Mouse (Mus musculus) hindbrain, embryonic 15.5 days (tissue): Measurements from ENCODE around the gene Hoxb7. TPM values are rescaled to one million over a fixed set of nuclear protein-coding genes. Genes with fewer than 3 reads are reported as not detected.

Experiments used
- ATAC-seq: fragments of 200-750 bp; cut with Nextera tagmentation; 2 replicates; pipeline ENCODE4 v1.8.0; 2017; ENCODE audit warnings: low read depth, moderate number of reproducible peaks, moderate TSS enrichment; ENCODE audit not compliant: low FRiP score
- H3K27ac ChIP-seq: fragments of 300-500 bp; sonication (generic); replicated peaks from 2 replicates; pipeline ENCODE4 v1.5.1; 2015; ENCODE audit warnings: mild to moderate bottlenecking, inconsistent platforms
- H3K27me3 ChIP-seq: fragments of 300-500 bp; sonication (generic); 2 replicates; pipeline ENCODE4 v1.6.1; 2015; ENCODE audit warnings: control low read depth, inconsistent platforms
- H3K36me3 ChIP-seq: fragments of 300-500 bp; sonication (generic); 2 replicates; pipeline ENCODE4 v1.6.1; 2015; ENCODE audit warnings: control low read depth, inconsistent platforms
- H3K4me1 ChIP-seq: fragments of 300-500 bp; sonication (generic); replicated peaks from 2 replicates; pipeline ENCODE4 v1.6.1; 2015; ENCODE audit warnings: control low read depth, inconsistent platforms
- H3K4me2 ChIP-seq: fragments of 300-500 bp; sonication (generic); 2 replicates; pipeline ENCODE4 v1.6.1; 2015; ENCODE audit warnings: moderate library complexity, mild to moderate bottlenecking, inconsistent platforms
- H3K4me3 ChIP-seq: fragments of 300-500 bp; sonication (generic); 2 replicates; pipeline ENCODE4 v1.5.1; 2015; ENCODE audit warnings: mild to moderate bottlenecking, inconsistent platforms
- H3K9ac ChIP-seq: fragments of 300-500 bp; sonication (generic); 2 replicates; pipeline ENCODE4 v1.6.1; 2015; ENCODE audit warnings: inconsistent platforms
- H3K9me3 ChIP-seq: fragments of 300-500 bp; sonication (generic); 2 replicates; pipeline ENCODE4 v1.6.1; 2016; ENCODE audit warnings: control low read depth, inconsistent platforms
- WGBS: fragments of 180-500 bp; shearing (Covaris S2); methylation state at CpG from one replicate; pipeline ENCODE4 v1.1.7; 2015; 5-methylcytosine and 5-hydroxymethylcytosine counted together
- polyA plus RNA-seq: library from polyadenylated mRNA; unstranded; fragments of >200 nt; fragmentation: Nextera tagmentation; extraction: Ambion mirVana; gene quantifications from 2 replicates; pipeline ENCODE4 v1.2.1, GENCODE M21; 2015

The Hoxb7 gene
- polyA plus RNA-seq, 1 experiment from 2014 or later, result 33.6 TPM

DNA sequence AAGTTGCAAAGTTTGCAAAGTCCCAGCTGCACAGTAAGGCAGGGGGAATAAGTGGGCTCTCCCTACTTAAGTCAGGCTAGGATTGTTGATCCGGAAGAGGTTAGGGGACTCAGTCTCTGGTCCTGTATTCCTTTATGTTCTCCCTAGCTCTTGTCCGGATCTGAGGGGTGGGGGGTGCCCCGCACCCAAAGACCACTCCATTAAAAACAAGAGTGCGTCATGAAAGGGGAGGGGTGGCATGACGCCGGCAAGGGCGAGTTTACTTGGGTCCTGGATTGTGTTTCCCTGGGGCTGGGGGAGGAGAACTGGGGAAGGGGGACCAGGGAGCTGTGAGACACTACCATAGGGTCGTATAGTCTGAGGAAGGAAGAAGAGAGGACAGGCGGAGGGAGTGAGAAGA is 13.4 kb downstream of the Hoxb7 start:
- 0 out of 2 replicates have a peak, but pooled peaks cover 2% of the 10 kb centered on the region for H3K4me1 ChIP-seq
- H3K4me3 ChIP-seq, result peak overlapping the region; percentile 47
- WGBS, result 1% methylated on average over 9 of the region's 9 CpGs
- no peaks in the 10 kb centered on the region for H3K9me3 ChIP-seq
- H3K27me3 ChIP-seq, result peaks cover 64% of the 10 kb centered on the region
- H3K4me2 ChIP-seq, result peak overlapping the region; percentile 59
- no peak for ATAC-seq
- no peaks in the 10 kb centered on the region for H3K36me3 ChIP-seq
- peak overlapping the region; percentile 73 for H3K27ac ChIP-seq
- H3K9ac ChIP-seq, result peak overlapping the region; percentile 44

DNA sequence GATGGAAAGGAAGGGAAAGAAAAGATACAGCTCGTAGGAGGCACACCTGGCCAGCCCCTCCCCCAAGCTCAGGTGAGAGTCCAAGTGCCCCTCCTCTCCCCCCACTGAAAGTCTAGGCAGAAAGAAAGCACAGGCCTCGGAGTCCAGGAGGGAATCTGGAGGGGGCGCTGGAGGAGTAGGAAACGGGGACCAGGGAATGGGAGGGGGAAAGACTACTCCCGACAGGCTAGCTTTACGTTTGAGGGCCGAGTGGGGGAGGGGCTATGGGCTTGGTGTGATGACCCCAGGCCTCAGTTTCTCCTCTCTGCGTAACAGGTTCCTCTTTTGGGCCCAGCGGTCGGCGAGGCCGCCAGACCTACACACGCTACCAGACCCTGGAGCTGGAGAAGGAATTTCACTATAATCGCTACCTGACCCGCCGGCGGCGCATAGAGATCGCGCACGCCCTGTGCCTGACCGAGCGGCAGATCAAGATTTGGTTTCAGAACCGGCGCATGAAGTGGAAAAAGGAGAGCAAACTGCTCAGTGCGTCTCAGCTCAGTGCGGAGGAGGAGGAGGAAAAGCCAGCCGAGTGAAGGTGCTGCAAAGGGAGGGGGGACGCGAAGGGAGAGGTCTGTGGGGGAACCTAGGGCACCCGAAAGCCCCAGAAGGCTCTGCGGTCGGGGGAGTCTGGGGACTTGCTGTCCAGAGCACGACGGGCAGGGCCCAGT is 14.1 kb downstream of the Hoxb7 start:
- no peak for ATAC-seq
- 0 out of 2 replicates have a peak, but pooled peaks cover 2% of the 10 kb centered on the region for H3K4me1 ChIP-seq
- H3K4me3 ChIP-seq, result peak overlapping the region; percentile 47

DNA sequence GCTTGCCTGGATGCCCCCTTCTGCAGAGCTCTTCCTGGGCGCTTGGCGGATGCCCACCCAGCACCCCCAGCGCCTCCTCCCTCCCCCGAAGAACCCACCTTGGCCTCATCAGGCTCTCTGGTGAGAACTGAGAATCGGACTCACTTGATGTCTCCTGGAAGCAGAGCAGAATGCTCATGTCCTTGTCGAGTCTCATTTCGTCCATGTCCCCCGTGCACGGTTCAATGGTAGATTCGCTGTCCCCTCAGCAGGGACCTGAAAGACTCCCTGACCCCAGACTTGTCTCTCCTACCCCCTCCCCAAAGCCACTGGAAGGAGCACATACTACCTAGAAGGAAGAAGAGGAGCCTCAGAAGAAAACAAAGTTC is 14.6 kb downstream of the Hoxb7 start:
- WGBS, result 3% methylated on average over 9 of the region's 10 CpGs
- peak overlapping the region; percentile 47 for H3K4me3 ChIP-seq
- H3K36me3 ChIP-seq, result no peaks in the 10 kb centered on the region
- peaks cover 62% of the 10 kb centered on the region for H3K27me3 ChIP-seq
- H3K27ac ChIP-seq, result peak overlapping the region; percentile 73
- H3K9me3 ChIP-seq, result no peaks in the 10 kb centered on the region
- no peak for ATAC-seq
- 0 out of 2 replicates have a peak, but pooled peaks cover 2% of the 10 kb centered on the region for H3K4me1 ChIP-seq
- H3K9ac ChIP-seq, result peak overlapping the region; percentile 44
- H3K4me2 ChIP-seq, result peak overlapping the region; percentile 59

More for the DNA sequence above, 14.1 kb downstream of the Hoxb7 start:
- Histone ChIP-seq H3K9ac (peak overlapping the region; percentile 44), H3K27ac (peak overlapping the region; percentile 73), H3K36me3 (no peaks in the 10 kb centered on the region), H3K4me2 (peak overlapping the region; percentile 59), H3K27me3 (peaks cover 62% of the 10 kb centered on the region), H3K9me3 (no peaks in the 10 kb centered on the region)
- 2% methylated on average over 34 of the region's 35 CpGs for WGBS

DNA sequence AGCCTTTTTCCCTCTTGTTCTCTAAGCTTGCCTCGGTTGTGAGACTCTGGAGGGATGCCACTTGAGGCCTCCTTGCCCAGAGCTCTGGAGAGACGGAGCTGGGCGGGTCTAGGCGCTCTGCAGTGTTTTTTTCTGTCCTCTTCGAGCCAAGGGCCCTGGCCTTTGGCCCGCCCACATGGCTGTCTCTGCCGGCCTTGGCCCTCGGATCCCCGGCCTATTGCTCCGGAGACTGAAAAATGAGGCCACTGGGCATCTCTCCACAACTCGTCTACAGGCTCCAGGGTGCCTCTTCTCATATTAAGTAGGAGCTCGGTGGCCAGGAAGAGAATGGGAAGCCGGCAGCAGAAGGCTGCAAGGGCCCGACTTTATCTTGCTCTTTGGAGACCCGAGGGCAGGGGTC is 15.4 kb downstream of the Hoxb7 start:
- Histone ChIP-seq H3K4me3 (peak overlapping the region; percentile 47), H3K9ac (peak overlapping the region; percentile 18; the same call in 1 of the 2 replicates)

DNA sequence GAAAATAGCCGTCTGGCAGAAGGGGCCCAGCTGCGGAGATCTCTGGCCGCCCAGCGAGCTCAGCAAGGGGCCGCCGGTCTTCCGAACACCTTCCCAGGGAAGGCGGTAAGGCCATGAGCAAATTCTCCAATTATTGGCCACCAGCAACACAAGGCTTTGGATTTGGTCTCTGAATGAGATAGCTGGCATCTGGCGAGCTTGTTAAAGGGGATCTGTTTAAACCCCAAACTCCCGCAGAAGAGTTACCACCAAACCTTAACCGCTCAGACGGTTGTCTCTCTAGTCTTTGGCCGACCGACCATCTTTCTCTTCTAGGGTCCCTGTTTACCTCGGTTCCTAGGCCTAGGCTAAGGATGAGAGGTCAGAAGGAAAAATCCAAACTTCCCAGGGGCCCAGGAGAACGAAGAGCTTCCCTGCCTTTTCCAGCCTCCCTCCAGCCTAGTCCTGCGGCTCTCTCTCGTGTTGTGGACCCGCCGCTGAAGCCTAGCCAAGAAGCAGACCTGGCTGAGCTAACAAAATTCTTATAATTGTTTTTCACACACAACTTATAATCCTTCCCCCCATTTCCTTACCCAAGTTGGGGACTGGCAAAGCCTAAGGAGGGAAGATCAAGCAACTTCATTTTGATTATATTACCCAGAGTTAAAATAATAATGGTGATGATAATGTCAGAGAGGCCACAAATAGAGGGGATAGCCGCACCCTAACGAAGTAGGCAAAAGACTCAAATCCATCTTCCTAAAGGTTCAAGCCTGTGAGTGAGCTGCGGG is 16.1 kb downstream of the Hoxb7 start:
- H3K4me1 ChIP-seq, result 0 out of 2 replicates have a peak, but pooled peaks cover 2% of the 10 kb centered on the region
- peaks cover 62% of the 10 kb centered on the region for H3K27me3 ChIP-seq
- peak overlapping the region; percentile 28 for H3K9ac ChIP-seq
- WGBS, result 5% methylated on average over 23 of the region's 23 CpGs
- H3K4me3 ChIP-seq, result peak overlapping the region; percentile 47
- ATAC-seq, result no peak
- H3K9me3 ChIP-seq, result no peaks in the 10 kb centered on the region
- H3K36me3 ChIP-seq, result no peaks in the 10 kb centered on the region
- peak overlapping the region; percentile 96 for H3K27ac ChIP-seq
- peak overlapping the region; percentile 59 for H3K4me2 ChIP-seq

More for the DNA sequence above, 15.4 kb downstream of the Hoxb7 start:
- 4% methylated on average over 15 of the region's 15 CpGs for WGBS
- peak overlapping the region; percentile 96 for H3K27ac ChIP-seq
- H3K4me1 ChIP-seq, result 0 out of 2 replicates have a peak, but pooled peaks cover 2% of the 10 kb centered on the region
- H3K4me2 ChIP-seq, result peak overlapping the region; percentile 59
- no peaks in the 10 kb centered on the region for H3K36me3 ChIP-seq
- H3K27me3 ChIP-seq, result peaks cover 62% of the 10 kb centered on the region
- H3K9me3 ChIP-seq, result no peaks in the 10 kb centered on the region
- 0 out of 2 replicates have a peak, but pooled peaks have one; percentile 17 for ATAC-seq

DNA sequence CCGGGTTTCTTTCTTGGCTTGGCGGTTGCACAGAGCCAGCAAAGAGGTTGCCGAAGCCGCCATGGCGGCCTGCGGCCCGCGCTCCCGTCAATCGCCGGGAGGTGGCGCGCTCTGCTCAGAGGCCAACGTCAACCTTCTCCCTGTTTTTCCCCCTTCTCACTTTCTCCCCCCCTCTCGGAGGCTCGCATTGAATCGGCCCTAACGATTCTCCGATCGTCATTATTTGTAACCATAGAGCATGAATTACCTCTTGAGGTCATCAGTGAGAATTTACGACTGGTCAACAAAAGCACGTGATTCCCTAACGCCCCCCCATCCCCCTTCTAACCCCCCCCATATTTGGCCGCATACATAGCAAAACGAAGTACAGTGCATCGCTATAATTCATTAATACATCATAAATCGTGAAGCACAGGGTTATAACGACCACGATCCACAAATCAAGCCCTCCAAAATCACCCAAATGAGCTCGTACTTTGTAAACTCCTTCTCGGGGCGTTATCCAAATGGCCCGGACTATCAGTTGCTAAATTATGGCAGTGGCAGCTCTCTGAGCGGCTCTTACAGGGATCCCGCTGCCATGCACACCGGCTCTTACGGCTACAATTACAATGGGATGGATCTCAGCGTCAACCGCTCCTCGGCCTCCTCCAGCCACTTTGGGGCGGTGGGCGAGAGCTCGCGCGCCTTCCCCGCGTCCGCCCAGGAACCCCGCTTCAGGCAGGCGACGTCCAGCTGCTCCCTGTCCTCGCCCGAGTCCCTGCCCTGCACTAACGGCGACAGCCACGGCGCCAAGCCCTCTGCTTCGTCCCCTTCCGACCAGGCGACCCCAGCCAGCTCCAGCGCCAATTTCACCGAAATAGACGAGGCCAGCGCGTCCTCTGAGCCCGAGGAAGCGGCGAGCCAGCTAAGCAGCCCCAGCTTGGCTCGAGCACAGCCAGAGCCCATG is 17.0 kb downstream of the Hoxb7 start, which contains the start of gene Hoxb5:
TSS of gene Hoxb5 (plus strand) at position 186 of the 949 bp plus-strand sequence.
- peak within 1 kb of the TSS; percentile 54 for H3K9ac ChIP-seq
- no peaks in the 10 kb centered on the region for H3K9me3 ChIP-seq
- H3K27ac ChIP-seq, result peak within 1 kb of the TSS; percentile 96
- peak; percentile 62 for ATAC-seq
- H3K4me2 ChIP-seq, result peak within 1 kb of the TSS; percentile 59
- peak within 1 kb of the TSS; percentile 47 for H3K4me3 ChIP-seq
- H3K4me1 ChIP-seq, result 0 out of 2 replicates have a peak, but pooled peaks cover 2% of the 10 kb centered on the region
- peaks cover 66% of the 10 kb centered on the region for H3K27me3 ChIP-seq
- H3K36me3 ChIP-seq, result no peaks in the 10 kb centered on the region
- WGBS, result under 1% methylated on average over 69 of the region's 69 CpGs

DNA sequence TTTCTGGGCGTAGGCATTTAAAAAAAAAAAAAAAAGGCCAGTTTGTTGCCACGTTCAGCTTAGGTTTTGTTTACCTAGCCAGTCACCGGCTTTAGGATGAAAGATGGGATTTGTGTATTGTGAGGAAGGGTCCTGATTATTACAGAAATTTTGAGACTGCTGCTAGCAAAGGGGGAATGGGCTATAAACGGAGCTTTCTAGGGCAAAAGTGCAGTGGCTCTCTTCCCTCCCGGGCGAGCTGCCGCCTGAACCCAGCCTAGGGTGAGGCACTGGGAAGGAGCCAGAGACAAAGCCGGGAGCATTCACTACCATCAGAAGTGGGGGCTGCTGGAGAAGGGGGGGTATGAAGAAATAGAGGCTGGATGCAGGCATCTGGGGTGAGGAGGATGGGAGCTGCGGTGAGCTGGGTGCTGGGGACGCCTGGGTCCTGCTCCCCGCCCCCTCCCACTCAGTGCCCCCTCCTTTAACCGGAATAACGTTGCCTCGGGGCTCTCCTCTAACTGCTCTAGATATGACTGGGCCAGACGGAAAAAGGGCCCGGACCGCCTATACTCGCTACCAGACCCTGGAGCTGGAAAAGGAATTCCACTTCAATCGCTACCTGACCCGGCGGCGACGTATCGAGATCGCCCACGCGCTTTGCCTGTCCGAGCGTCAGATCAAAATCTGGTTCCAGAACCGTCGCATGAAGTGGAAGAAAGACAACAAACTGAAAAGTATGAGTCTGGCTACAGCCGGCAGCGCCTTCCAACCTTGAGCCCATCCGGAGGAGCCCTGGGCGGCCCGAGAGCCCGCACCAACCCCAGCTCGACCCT is 18.2 kb downstream of the Hoxb7 start:
- Histone ChIP-seq H3K27ac (peak overlapping the region; percentile 96), H3K4me2 (peak overlapping the region; percentile 59)
- no peak for ATAC-seq

DNA sequence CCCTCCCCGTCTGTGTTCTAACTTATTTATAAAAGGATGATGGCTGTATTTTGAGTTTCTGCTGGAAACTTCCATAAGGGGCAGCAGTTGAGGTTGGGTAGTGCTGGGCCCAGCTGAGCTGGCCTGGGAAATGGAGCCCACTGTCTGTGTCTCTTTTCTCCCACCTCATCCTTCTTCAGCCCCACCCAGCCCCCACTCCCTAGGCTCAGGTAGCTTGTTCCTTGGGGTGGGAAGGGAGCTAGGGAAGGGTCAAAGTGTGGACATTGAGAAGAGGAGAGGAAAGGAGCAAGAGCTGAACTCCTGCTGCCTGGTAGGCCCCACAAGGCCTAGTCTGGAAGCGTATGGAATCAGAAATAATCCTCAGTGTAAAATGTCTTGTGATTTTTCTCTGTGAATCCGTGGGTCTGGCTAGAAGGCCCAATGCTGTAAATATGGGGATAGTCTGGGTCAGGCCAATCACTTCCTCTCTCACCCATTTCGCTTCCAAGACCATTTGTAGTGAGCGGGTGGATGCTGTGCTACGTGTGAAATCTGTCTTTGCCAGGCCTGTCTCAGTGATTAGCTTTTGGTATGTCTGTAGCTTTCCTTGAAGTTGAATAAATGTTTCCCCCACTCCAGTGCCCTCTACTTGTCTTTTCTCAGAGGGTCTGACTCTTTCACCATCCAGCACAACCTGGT is 19.2 kb downstream of the Hoxb7 start:
- peaks cover 69% of the 10 kb centered on the region for H3K27me3 ChIP-seq
- H3K4me3 ChIP-seq, result peak overlapping the region; percentile 47
- peak overlapping the region; percentile 54 for H3K9ac ChIP-seq
- no peaks in the 10 kb centered on the region for H3K9me3 ChIP-seq
- 25% methylated on average over 6 of the region's 6 CpGs for WGBS
- no peaks in the 10 kb centered on the region for H3K4me1 ChIP-seq
- no peaks in the 10 kb centered on the region for H3K36me3 ChIP-seq
- H3K4me2 ChIP-seq, result peak overlapping the region; percentile 59
- H3K27ac ChIP-seq, result peak overlapping the region; percentile 96
- ATAC-seq, result no peak

More for the DNA sequence above, 18.2 kb downstream of the Hoxb7 start:
- H3K4me1 ChIP-seq, result no peaks in the 10 kb centered on the region
- peak overlapping the region; percentile 54 for H3K9ac ChIP-seq
- H3K9me3 ChIP-seq, result no peaks in the 10 kb centered on the region
- H3K27me3 ChIP-seq, result peaks cover 71% of the 10 kb centered on the region
- H3K36me3 ChIP-seq, result no peaks in the 10 kb centered on the region
- H3K4me3 ChIP-seq, result peak overlapping the region; percentile 47
- WGBS, result under 1% methylated on average over 38 of the region's 38 CpGs

DNA sequence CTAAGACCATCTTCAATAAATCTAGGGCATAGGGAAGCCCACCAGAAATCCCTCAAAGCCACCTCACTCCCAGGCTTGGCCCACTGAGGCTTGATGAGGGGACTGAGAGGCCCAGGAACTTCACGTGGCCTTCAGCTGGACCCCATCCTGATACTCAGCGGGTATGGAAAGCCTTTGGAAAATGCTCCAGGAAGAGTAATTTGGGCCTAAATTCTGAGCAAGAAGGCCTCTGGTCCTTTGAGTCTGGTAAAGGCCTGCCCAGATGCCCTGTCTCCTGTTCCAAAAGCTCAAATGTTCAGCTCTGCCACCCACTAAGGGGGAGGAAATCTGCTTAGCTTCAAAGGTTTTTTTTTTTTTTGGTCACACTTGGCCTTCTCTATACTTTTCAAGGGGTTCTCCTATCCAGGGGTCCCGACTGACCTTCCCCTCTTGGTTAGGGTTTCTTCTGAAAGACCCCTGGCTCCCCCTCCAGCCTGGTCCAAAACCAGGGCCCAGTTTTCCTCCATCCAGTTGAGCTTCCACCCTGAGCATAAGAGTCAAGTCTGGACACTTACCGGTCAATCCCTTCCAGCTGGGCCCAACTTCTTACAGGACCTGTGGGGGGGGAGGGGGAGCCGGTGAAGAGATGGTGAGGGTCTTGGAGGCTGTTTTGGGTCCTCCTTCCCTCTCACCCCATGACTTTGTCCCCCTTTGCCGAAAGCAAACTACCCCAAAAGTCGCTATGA is 19.9 kb downstream of the Hoxb7 start:
- H3K4me1 ChIP-seq, result peaks cover 4% of the 10 kb centered on the region; the same call in 1 of the 2 replicates
- H3K9ac ChIP-seq, result peak overlapping the region; percentile 54
- ATAC-seq, result no peak
- peak overlapping the region; percentile 96 for H3K27ac ChIP-seq
- peak overlapping the region; percentile 59 for H3K4me2 ChIP-seq
- no peaks in the 10 kb centered on the region for H3K36me3 ChIP-seq
- H3K4me3 ChIP-seq, result peak overlapping the region; percentile 47
- 10% methylated on average over 7 of the region's 7 CpGs for WGBS
- peaks cover 74% of the 10 kb centered on the region for H3K27me3 ChIP-seq
- no peaks in the 10 kb centered on the region for H3K9me3 ChIP-seq

DNA sequence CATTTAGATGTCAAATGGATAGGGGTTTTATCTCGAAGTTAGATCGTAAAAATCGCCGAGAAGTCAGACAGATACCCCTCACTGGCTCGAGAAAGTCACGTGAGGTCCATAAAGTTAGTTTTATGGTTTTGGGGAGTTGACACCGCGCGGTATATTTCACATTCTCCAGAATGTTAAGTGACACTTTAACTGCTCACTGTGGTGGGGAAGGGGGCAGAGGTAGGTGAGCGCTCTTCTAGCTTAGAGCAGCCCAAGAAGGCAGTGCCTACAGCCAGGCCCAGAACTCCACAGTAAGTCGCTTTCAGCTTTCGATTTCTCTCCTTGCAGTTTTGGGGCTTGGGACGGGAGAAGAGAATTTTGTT is 20.5 kb downstream of the Hoxb7 start:
- peaks cover 8% of the 10 kb centered on the region for H3K4me1 ChIP-seq

More for the DNA sequence above, 20.5 kb downstream of the Hoxb7 start:
- H3K9ac ChIP-seq, result peak overlapping the region; percentile 54
- H3K4me3 ChIP-seq, result peak overlapping the region; percentile 47
- H3K36me3 ChIP-seq, result no peaks in the 10 kb centered on the region
- peak overlapping the region; percentile 59 for H3K4me2 ChIP-seq
- H3K27me3 ChIP-seq, result peaks cover 75% of the 10 kb centered on the region
- peak overlapping the region; percentile 96 for H3K27ac ChIP-seq
- 8% methylated on average over 13 of the region's 13 CpGs for WGBS
- ATAC-seq, result no peak
- H3K9me3 ChIP-seq, result no peaks in the 10 kb centered on the region
